Mouse (Mus musculus) olfactory bulb, adult 2 months (tissue): ENCODE measurements at regions not wholly inside any gene's neighbourhood (a gene's known extent, or its start where the extent isn't known, plus 50 kb on each side); places are given as distances from the start of the nearest gene placed in this dataset.

ENCODE experiments used
- CTCF ChIP-seq: fragments of 200-500 bp; IDR thresholded peaks from 2 replicates; pipeline ENCODE4 v1.5.1; 2012; ENCODE audit warnings: low read depth, mild to moderate bottlenecking, low read length, moderate library complexity; ENCODE audit not compliant: insufficient read depth
- POLR2A ChIP-seq: fragments of 200-500 bp; IDR thresholded peaks from 2 replicates; pipeline ENCODE4 v1.6.1; 2012; ENCODE audit warnings: mild to moderate bottlenecking, low read depth, low read length, moderate library complexity; ENCODE audit not compliant: insufficient read depth

DNA sequence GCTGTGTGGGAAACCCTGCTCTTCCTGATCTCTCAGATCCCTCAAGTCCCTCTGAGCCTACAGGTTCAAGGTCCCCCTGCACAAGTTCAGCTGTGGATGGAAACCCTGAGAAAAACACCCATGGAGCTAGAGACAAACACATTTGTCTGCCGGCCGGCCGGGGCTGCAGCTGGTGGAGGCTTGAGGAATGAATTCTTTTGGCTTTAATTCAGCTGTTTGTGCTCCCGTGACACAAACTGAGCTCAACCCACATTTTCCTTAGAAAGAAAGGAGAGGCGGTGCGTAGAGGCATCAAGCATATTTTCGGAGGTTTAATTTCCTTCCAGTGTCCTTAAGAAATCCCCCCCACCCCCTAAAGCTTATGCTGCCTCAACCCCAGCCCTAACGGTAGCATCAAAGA is 106.4 kb upstream of the Mgme1 start:
- TF ChIP-seq CTCF, result no peak
- no peak for TF ChIP-seq POLR2A
